Mouse (Mus musculus) liver, postnatal 0 days (tissue): ENCODE data around the gene Paxip1. TPM values are rescaled to one million over a fixed set of nuclear protein-coding genes. Genes with fewer than 3 reads are reported as not detected.

Experiments
- ATAC-seq: fragments of 200-750 bp; cut with Nextera tagmentation; 2 replicates; pipeline ENCODE4 v1.8.0; 2017; ENCODE audit warnings: mild to moderate bottlenecking, moderate library complexity
- DNase-seq: peaks from one replicate; pipeline ENCODE4 v3.0.0-alpha.2; 2016
- H3K27ac ChIP-seq: fragments of 300-500 bp; sonication (generic); 2 replicates; pipeline ENCODE4 v1.5.1; 2014; ENCODE audit warnings: antibody characterized with exemption, moderate library complexity, mild to moderate bottlenecking, low read depth
- H3K27me3 ChIP-seq: fragments of 300-500 bp; sonication (generic); 2 replicates; pipeline ENCODE4 v1.6.1; 2014; ENCODE audit warnings: low read length, control low read depth, mixed read lengths; ENCODE audit not compliant: insufficient read depth
- H3K36me3 ChIP-seq: fragments of 300-500 bp; sonication (generic); replicated peaks from 2 replicates; pipeline ENCODE4 v1.6.1; 2014; ENCODE audit warnings: mild to moderate bottlenecking, control low read depth, low read length, moderate library complexity, mixed read lengths; ENCODE audit not compliant: insufficient read depth
- H3K4me1 ChIP-seq: fragments of 300-500 bp; sonication (generic); 2 replicates; pipeline ENCODE4 v1.6.1; 2014; ENCODE audit warnings: antibody characterized with exemption, mild to moderate bottlenecking, control low read depth; ENCODE audit not compliant: insufficient read depth
- H3K4me2 ChIP-seq: fragments of 300-500 bp; sonication (generic); 2 replicates; pipeline ENCODE4 v1.6.1; 2014; ENCODE audit warnings: low read depth, mild to moderate bottlenecking, low read length, moderate library complexity, mixed read lengths
- H3K4me3 ChIP-seq: fragments of 300-500 bp; sonication (generic); 2 replicates; pipeline ENCODE4 v1.5.1; 2014; ENCODE audit warnings: low read depth, low read length
- H3K9ac ChIP-seq: fragments of 300-500 bp; sonication (generic); replicated peaks from 2 replicates; pipeline ENCODE4 v1.6.1; 2014; ENCODE audit warnings: mild to moderate bottlenecking, moderate library complexity
- H3K9me3 ChIP-seq: fragments of 300-500 bp; sonication (generic); 2 replicates; pipeline ENCODE4 v1.6.1; 2016; ENCODE audit warnings: mild to moderate bottlenecking, control low read depth, low read length, mixed read lengths
- CTCF ChIP-seq: sonication (generic); IDR thresholded peaks from 2 replicates; pipeline ENCODE4 v1.5.1; 2016; ENCODE audit warnings: antibody characterized with exemption, low read depth
- EP300 ChIP-seq: IDR thresholded peaks from 2 replicates; pipeline ENCODE4 v1.6.1; 2016; ENCODE audit warnings: antibody characterized with exemption, low read depth, mild to moderate bottlenecking
- WGBS: fragments of 180-500 bp; shearing (Covaris S2); extraction: QIAGEN DNeasy Blood & Tissue Kit; methylation state at CpG from one replicate; pipeline ENCODE4 v1.1.7; 2014; ENCODE audit not compliant: insufficient replicate concordance; 5-methylcytosine and 5-hydroxymethylcytosine counted together
- polyA plus RNA-seq: library from polyadenylated mRNA; unstranded; fragments of >200 nt; fragmentation: Nextera tagmentation; extraction: Ambion mirVana; gene quantifications from 2 replicates; pipeline ENCODE4 v1.2.1, GENCODE M21; 2015

The Paxip1 gene
- 7.2 and 8.3 TPM in 2 replicates for polyA plus RNA-seq

GRCm38 (mm10) chr5:27791303-27792172, at the start of gene Paxip1:
Paxip1 (minus strand) TSS chr5:27791691.
- TF ChIP-seq CTCF (peak; percentile 8; the same call in 1 of the 2 replicates), EP300 (no peak)
- H3K4me2 ChIP-seq, result peak within 1 kb of the TSS; percentile 81
- peaks cover 24% of the 10 kb centered on the region for H3K4me1 ChIP-seq
- WGBS, result under 1% methylated on average over 54 of the region's 73 CpGs
- peak within 1 kb of the TSS; percentile 89 for H3K9ac ChIP-seq
- DNase-seq (peak; percentile 99), ATAC-seq (peak; percentile 95)
- peak within 1 kb of the TSS; percentile 86 for H3K4me3 ChIP-seq
- no peaks in the 10 kb centered on the region for H3K27me3 ChIP-seq
- peaks cover 23% of the 10 kb centered on the region for H3K36me3 ChIP-seq
- no peaks in the 10 kb centered on the region for H3K9me3 ChIP-seq
- H3K27ac ChIP-seq, result peak within 1 kb of the TSS; percentile 96

GRCm38 (mm10) chr5:27838061-27838460, 46.6 kb upstream of the Paxip1 start:
- peaks cover 7% of the 10 kb centered on the region for H3K27me3 ChIP-seq
- ATAC-seq, result no peak
- DNase-seq, result no peak
- H3K4me2 ChIP-seq, result no peak overlapping the region
- no peak for TF ChIP-seq EP300
- no peak for TF ChIP-seq CTCF
- H3K9me3 ChIP-seq, result no peaks in the 10 kb centered on the region
- no peak overlapping the region for H3K27ac ChIP-seq
- WGBS, result 32% methylated on average over 4 of the region's 4 CpGs
- H3K9ac ChIP-seq, result no peak overlapping the region
- no peaks in the 10 kb centered on the region for H3K36me3 ChIP-seq
- H3K4me1 ChIP-seq, result no peaks in the 10 kb centered on the region
- H3K4me3 ChIP-seq, result no peak overlapping the region

- no peaks in the 10 kb centered on the region for H3K9me3 ChIP-seq
- no peaks in the 10 kb centered on the region for H3K27me3 ChIP-seq
- TF ChIP-seq CTCF (no peak), EP300 (no peak)
- H3K27ac ChIP-seq, result no peak overlapping the region
- ATAC-seq, result no peak
- no peaks in the 10 kb centered on the region for H3K4me1 ChIP-seq
- H3K9ac ChIP-seq, result no peak overlapping the region
- no peak overlapping the region for H3K4me2 ChIP-seq
- H3K36me3 ChIP-seq, result no peaks in the 10 kb centered on the region
- no peak overlapping the region for H3K4me3 ChIP-seq
- 80% methylated on average over 2 of the region's 2 CpGs for WGBS
- DNase-seq, result no peak
Observed at GRCm38 (mm10) chr5:27835096-27835495, 43.6 kb upstream of the Paxip1 start.

- WGBS, result 57% methylated on average over 7 of the region's 7 CpGs
- Histone ChIP-seq H3K36me3 (no peaks in the 10 kb centered on the region), H3K9me3 (no peaks in the 10 kb centered on the region), H3K4me1 (no peaks in the 10 kb centered on the region), H3K27me3 (no peaks in the 10 kb centered on the region), H3K9ac (no peak overlapping the region), H3K4me3 (no peak overlapping the region), H3K27ac (no peak overlapping the region), H3K4me2 (no peak overlapping the region)
- no peak for TF ChIP-seq CTCF
- no peak for TF ChIP-seq EP300
- ATAC-seq, result no peak
- no peak for DNase-seq
Observed at GRCm38 (mm10) chr5:27827971-27828370, 36.5 kb upstream of the Paxip1 start.

- WGBS, result 75% methylated on average over 6 of the region's 6 CpGs
- DNase-seq (no peak), ATAC-seq (no peak)
- H3K4me2 ChIP-seq, result no peak overlapping the region
- no peaks in the 10 kb centered on the region for H3K36me3 ChIP-seq
- no peak overlapping the region for H3K27ac ChIP-seq
- no peak overlapping the region for H3K9ac ChIP-seq
- H3K4me1 ChIP-seq, result no peaks in the 10 kb centered on the region
- TF ChIP-seq EP300 (no peak), CTCF (no peak)
- H3K9me3 ChIP-seq, result no peaks in the 10 kb centered on the region
- H3K27me3 ChIP-seq, result no peaks in the 10 kb centered on the region
- H3K4me3 ChIP-seq, result no peak overlapping the region
Observed at GRCm38 (mm10) chr5:27821161-27821560, 29.7 kb upstream of the Paxip1 start.

GRCm38 (mm10) chr5:27818840-27819672, 27.6 kb upstream of the Paxip1 start:
- ATAC-seq, result no peak
- Histone ChIP-seq H3K27me3 (no peaks in the 10 kb centered on the region), H3K4me3 (no peak overlapping the region), H3K4me1 (no peaks in the 10 kb centered on the region), H3K4me2 (no peak overlapping the region), H3K9me3 (no peaks in the 10 kb centered on the region), H3K27ac (no peak overlapping the region), H3K36me3 (no peaks in the 10 kb centered on the region), H3K9ac (no peak overlapping the region)
- WGBS, result 64% methylated on average over 3 of the region's 3 CpGs
- no peak for DNase-seq
- no peak for TF ChIP-seq EP300
- TF ChIP-seq CTCF, result no peak
